Mouse (Mus musculus) thymus, adult 2 months (tissue): ENCODE results near the gene Aplnr. TPM values are rescaled to one million over a fixed set of nuclear protein-coding genes. Genes with fewer than 3 reads are reported as not detected.

Experiments
- DNase-seq: peaks from one replicate; pipeline ENCODE4 v3.0.0; 2021
- H3K27ac ChIP-seq: fragments of 200-500 bp; 2 replicates; pipeline ENCODE4 v1.5.1; 2012; ENCODE audit warnings: low read length, control low read depth; ENCODE audit not compliant: control insufficient read depth, insufficient read depth
- H3K27me3 ChIP-seq: fragments of 200-500 bp; 2 replicates; pipeline ENCODE4 v1.6.1; 2012; ENCODE audit warnings: mild to moderate bottlenecking, low read length, moderate library complexity, mixed read lengths; ENCODE audit not compliant: control insufficient read depth, insufficient read depth
- H3K36me3 ChIP-seq: fragments of 200-500 bp; 2 replicates; pipeline ENCODE4 v1.6.1; 2012; ENCODE audit warnings: mild to moderate bottlenecking, low read length, moderate library complexity; ENCODE audit not compliant: control insufficient read depth, insufficient read depth
- H3K4me1 ChIP-seq: fragments of 200-500 bp; replicated peaks from 2 replicates; pipeline ENCODE4 v1.6.1; 2012; ENCODE audit warnings: low read length; ENCODE audit not compliant: control insufficient read depth, insufficient read depth
- H3K4me3 ChIP-seq: fragments of 200-500 bp; 2 replicates; pipeline ENCODE4 v1.5.1; 2012; ENCODE audit warnings: mild to moderate bottlenecking, low read length, control low read depth, moderate library complexity; ENCODE audit not compliant: control insufficient read depth, insufficient read depth
- CTCF ChIP-seq: fragments of 200-500 bp; IDR thresholded peaks from 2 replicates; pipeline ENCODE4 v1.5.1; 2012; ENCODE audit warnings: mild to moderate bottlenecking, control low read depth, low read length, moderate library complexity, borderline replicate concordance; ENCODE audit not compliant: control insufficient read depth, poor library complexity, insufficient read depth; ENCODE audit errors: extremely low read depth
- POLR2A ChIP-seq: fragments of 200-500 bp; IDR thresholded peaks from 2 replicates; pipeline ENCODE4 v1.6.1; 2012; ENCODE audit warnings: mild to moderate bottlenecking, low read length, control low read depth, moderate library complexity; ENCODE audit not compliant: control insufficient read depth, poor library complexity, insufficient read depth; ENCODE audit errors: extremely low read depth
- WGBS: fragments of 180-500 bp; shearing (Covaris S2); methylation state at CpG from one replicate; pipeline ENCODE4 v1.1.7; 2018; 5-methylcytosine and 5-hydroxymethylcytosine counted together
- polyA plus RNA-seq: library from polyadenylated mRNA; depleted of rRNA; stranded (reverse); fragments of >200 nt; gene quantifications from 2 replicates; pipeline ENCODE4 v1.2.3, GENCODE M21; 2012; rRNA removed

Aplnr gene
- 4.1 and 4.5 TPM in 2 replicates for polyA plus RNA-seq

GRCm38 (mm10) chr2:85136089-85136488 lies at the start of gene Aplnr:
Aplnr (plus strand) TSS chr2:85136225.
- Histone ChIP-seq H3K4me3 (no peak within 1 kb of the TSS), H3K27ac (no peak within 1 kb of the TSS), H3K36me3 (no peaks in the 10 kb centered on the region), H3K4me1 (peaks cover 6% of the 10 kb centered on the region), H3K27me3 (no peaks in the 10 kb centered on the region)
- DNase-seq, result no peak
- TF ChIP-seq CTCF, result no peak
- TF ChIP-seq POLR2A, result no peak
- WGBS, result 79% methylated on average over 4 of the region's 4 CpGs

GRCm38 (mm10) chr2:85088716-85089646 lies 47.0 kb upstream of the Aplnr start:
- DNase-seq, result no peak
- WGBS, result 82% methylated on average over 11 of the region's 11 CpGs
- no peak overlapping the region for H3K4me3 ChIP-seq
- H3K27me3 ChIP-seq, result no peaks in the 10 kb centered on the region
- TF ChIP-seq CTCF (no peak), POLR2A (no peak)
- no peak overlapping the region for H3K27ac ChIP-seq
- H3K4me1 ChIP-seq, result no peaks in the 10 kb centered on the region
- H3K36me3 ChIP-seq, result no peaks in the 10 kb centered on the region

- WGBS, result 98% methylated on average over 4 of the region's 4 CpGs
- H3K27me3 ChIP-seq, result no peaks in the 10 kb centered on the region
- DNase-seq, result no peak
- H3K4me3 ChIP-seq, result no peak overlapping the region
- H3K27ac ChIP-seq, result no peak overlapping the region
- H3K36me3 ChIP-seq, result no peaks in the 10 kb centered on the region
- H3K4me1 ChIP-seq, result no peaks in the 10 kb centered on the region
- TF ChIP-seq CTCF (no peak), POLR2A (no peak)
These were observed 44.7 kb upstream of the Aplnr start for GRCm38 (mm10) chr2:85091325-85091724.

- WGBS, result 90% methylated on average over 1 of the region's 1 CpGs
- no peak overlapping the region for H3K27ac ChIP-seq
- no peaks in the 10 kb centered on the region for H3K36me3 ChIP-seq
- H3K4me1 ChIP-seq, result no peaks in the 10 kb centered on the region
- no peaks in the 10 kb centered on the region for H3K27me3 ChIP-seq
- no peak for DNase-seq
- H3K4me3 ChIP-seq, result no peak overlapping the region
- TF ChIP-seq POLR2A (no peak), CTCF (no peak)
These were observed 42.6 kb upstream of the Aplnr start for GRCm38 (mm10) chr2:85093376-85093775.

DNA sequence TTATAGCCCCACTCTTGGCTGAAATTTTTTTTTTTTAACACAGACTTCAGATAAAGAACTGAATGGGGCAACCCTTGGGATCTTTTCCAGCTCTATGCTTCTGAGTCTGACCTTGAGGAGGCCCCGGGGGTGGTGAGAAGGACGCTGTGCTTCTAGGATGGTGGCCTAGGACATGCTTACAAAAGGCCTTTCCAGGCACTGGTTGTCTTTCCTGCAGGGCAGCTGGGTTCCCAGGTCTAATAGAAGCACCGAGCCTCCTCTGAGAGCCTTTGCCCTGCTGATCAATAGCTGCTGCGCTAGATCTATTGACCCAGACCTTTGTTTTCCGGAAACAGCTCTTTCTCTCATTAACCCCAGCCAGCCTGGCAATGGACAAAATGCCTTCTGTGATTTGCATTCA lies 40.1 kb upstream of the Aplnr start:
- Histone ChIP-seq H3K4me1 (no peaks in the 10 kb centered on the region), H3K27me3 (no peaks in the 10 kb centered on the region), H3K27ac (no peak overlapping the region), H3K36me3 (no peaks in the 10 kb centered on the region), H3K4me3 (no peak overlapping the region)
- DNase-seq, result no peak
- TF ChIP-seq CTCF, result no peak
- TF ChIP-seq POLR2A, result no peak
- WGBS, result 94% methylated on average over 5 of the region's 5 CpGs

DNA sequence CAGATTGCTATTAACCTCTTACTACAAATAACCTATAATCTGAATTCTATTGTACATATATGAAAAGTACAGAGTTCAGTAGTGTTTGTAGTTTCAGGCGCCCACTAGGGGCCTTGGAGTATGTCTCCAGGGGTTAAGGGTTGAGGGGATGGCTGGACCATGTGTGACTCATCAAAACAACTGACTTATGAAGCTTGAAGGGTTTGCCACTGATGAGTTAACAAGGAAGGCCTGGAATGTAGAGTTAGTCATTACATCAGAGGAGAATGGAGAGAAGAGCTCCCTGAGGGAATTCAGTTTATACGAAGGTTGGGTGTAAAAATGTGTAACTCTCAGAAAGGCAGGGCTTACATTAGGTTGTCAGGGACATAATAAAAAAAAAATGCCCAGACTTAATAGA lies 38.0 kb upstream of the Aplnr start:
- DNase-seq, result no peak

More for the DNA sequence above, 38.0 kb upstream of the Aplnr start:
- WGBS, result 97% methylated on average over 2 of the region's 2 CpGs
- TF ChIP-seq CTCF, result no peak
- no peak for TF ChIP-seq POLR2A
- no peaks in the 10 kb centered on the region for H3K36me3 ChIP-seq
- no peaks in the 10 kb centered on the region for H3K27me3 ChIP-seq
- H3K4me3 ChIP-seq, result no peak overlapping the region
- H3K27ac ChIP-seq, result no peak overlapping the region
- no peaks in the 10 kb centered on the region for H3K4me1 ChIP-seq
